Mouse (Mus musculus): ENCODE results near the gene Agtrap. TPM values are rescaled to one million over a fixed set of nuclear protein-coding genes. Genes with fewer than 3 reads are reported as not detected.
A peak's percentile ranks its signal among the peaks of the same experiment; 100 is the strongest.

Agtrap gene
- total and polyA plus RNA-seq, 2 experiments from 2014 or later: 6.6 to 8.6 TPM

DNA sequence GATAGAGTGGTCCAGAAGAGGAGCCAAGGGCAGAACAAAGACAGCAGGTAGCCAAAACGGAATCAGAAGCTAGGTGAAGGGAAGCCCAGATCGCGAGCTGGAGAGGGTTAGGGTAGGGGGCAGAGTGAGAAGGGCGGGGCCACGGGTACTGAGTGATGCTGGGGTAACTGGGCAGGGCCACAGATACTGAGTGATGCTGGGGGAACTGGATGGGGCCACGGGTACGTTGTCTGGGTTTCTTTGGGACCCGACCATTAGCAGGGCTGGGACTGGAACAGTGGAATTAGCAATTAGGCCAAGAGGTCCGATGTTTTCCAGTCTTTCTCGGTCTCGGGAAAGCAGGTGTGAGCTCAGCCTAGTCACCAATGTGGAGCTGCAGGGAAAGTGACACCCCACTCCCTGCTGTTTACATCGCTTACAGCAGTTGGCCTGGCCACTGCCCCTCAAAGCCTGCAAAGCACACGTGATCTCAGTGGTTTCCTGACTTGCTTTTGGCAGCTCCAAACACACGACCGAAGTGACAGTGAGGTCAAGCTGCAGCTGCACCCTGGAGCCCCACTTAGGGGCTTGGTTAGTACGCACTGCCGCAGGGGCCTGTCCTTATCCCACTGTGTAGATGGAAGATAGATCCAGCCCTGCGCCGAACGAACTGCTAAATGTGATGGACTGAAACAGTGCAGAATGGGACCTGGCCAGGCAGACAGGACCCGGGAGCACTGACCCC, 4.5 kb downstream of the Agtrap start:
- no peak for TF ChIP-seq CTCF (IDR thresholded peaks at IDR 0.05)
- H3K27ac ChIP-seq (ENCODE audit: low read depth, low read length): no peak overlapping the region
- no peak for DNase-seq (ENCODE audit: low spot score)
- H3K4me1 ChIP-seq (ENCODE audit: insufficient read depth, low read length): peaks cover 7% of the 10 kb centered on the region; the same call in 1 of the 2 replicates
- no peak overlapping the region for H3K4me2 ChIP-seq (ENCODE audit: low read depth, low read length, poor library complexity, severe bottlenecking)
- no peak overlapping the region for H3K4me3 ChIP-seq (ENCODE audit: low read depth, low read length)
- 72% methylated on average over 21 of the region's 21 CpGs for WGBS
- ATAC-seq (ENCODE audit: low FRiP score): no peak
- H3K9ac ChIP-seq (replicated peaks; ENCODE audit: low read length, poor library complexity, severe bottlenecking): no peak overlapping the region
- no peaks in the 10 kb centered on the region for H3K36me3 ChIP-seq (ENCODE audit: insufficient read depth, low read length)
- no peaks in the 10 kb centered on the region for H3K27me3 ChIP-seq (ENCODE audit: insufficient read depth, low read length)
- H3K9me3 ChIP-seq (ENCODE audit: low read length): no peaks in the 10 kb centered on the region

DNA sequence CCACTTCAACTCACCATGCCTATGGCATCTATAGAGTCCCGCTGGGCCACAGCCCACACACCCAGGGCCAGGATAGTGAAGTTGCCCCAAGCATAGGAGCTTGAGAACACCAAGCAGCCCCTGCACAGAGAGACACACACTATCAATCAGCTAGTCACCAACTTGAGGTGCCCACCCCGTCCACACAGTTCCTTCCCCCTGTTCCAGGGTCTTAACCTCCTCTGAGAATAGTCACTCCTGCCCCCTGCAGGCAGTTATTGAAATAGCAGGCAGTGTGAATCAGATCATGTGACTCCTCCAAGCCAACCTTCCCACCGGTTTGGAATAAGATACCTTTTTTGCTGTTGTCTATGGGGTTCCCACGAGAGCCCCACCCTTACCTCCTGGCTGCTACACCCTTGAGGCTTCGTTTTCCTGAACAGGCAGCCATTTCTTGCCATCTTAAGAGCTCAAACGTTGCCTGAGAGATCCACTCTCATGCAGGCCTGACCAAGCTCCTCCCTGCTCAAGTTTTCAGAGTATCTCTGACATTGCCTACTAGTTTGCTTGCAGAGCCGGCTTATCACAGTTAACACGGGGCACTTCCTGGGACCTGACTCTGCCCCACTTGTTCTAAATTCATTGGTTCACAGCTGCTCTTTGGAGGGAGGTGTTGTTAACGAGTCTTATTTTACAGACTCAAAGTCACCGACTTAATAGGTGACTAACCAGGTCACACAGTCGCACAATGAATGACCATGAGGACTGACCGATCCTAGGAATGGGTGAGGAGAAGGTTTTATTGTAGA, 5.4 kb downstream of the Agtrap start:
- ATAC-seq (ENCODE audit: low FRiP score) (0 out of 2 replicates have a peak, but pooled peaks have one; percentile 32), DNase-seq (ENCODE audit: low spot score) (peak; percentile 61)
- Histone ChIP-seq H3K4me3 (ENCODE audit: low read depth, low read length) (no peak overlapping the region), H3K4me2 (ENCODE audit: low read depth, low read length, poor library complexity, severe bottlenecking) (no peak overlapping the region), H3K9ac (replicated peaks; ENCODE audit: low read length, poor library complexity, severe bottlenecking) (no peak overlapping the region), H3K4me1 (ENCODE audit: insufficient read depth, low read length) (0 out of 2 replicates have a peak, but pooled peaks cover 3% of the 10 kb centered on the region), H3K36me3 (ENCODE audit: insufficient read depth, low read length) (no peaks in the 10 kb centered on the region), H3K27ac (ENCODE audit: low read depth, low read length) (no peak overlapping the region), H3K27me3 (ENCODE audit: insufficient read depth, low read length) (no peaks in the 10 kb centered on the region), H3K9me3 (ENCODE audit: low read length) (no peaks in the 10 kb centered on the region)
- TF ChIP-seq CTCF (IDR thresholded peaks at IDR 0.05): peak; percentile 75
- 58% methylated on average over 12 of the region's 12 CpGs for WGBS

DNA sequence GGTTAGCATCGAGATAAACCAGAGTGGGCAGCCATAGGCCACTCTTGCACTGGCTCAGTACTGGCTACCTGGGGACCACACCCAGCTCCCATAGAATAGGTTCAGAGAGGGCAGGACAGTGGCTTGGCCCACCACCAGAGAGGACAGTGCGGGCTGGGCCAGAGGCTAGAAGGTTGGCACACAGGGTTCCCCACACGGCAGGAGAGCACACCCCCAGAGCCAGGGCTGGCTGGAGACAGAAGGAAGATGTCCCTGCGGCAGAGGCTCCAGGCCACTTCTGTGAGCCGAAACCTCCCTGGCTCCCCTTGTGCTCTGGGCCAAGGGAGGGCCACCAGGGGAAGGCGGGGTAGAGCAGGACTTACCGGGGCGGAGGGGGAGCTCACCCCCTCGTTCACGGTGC, 6.6 kb downstream of the Agtrap start:
- no peak overlapping the region for H3K9ac ChIP-seq (replicated peaks; ENCODE audit: low read length, poor library complexity, severe bottlenecking)
- DNase-seq (ENCODE audit: low spot score): no peak
- no peak overlapping the region for H3K4me2 ChIP-seq (ENCODE audit: low read depth, low read length, poor library complexity, severe bottlenecking)
- no peak overlapping the region for H3K4me3 ChIP-seq (ENCODE audit: low read depth, low read length)
- no peak for TF ChIP-seq CTCF (IDR thresholded peaks at IDR 0.05)
- no peaks in the 10 kb centered on the region for H3K27me3 ChIP-seq (ENCODE audit: insufficient read depth, low read length)
- ATAC-seq (ENCODE audit: low FRiP score): no peak
- 93% methylated on average over 10 of the region's 10 CpGs for WGBS
- no peaks in the 10 kb centered on the region for H3K36me3 ChIP-seq (ENCODE audit: insufficient read depth, low read length)
- no peaks in the 10 kb centered on the region for H3K4me1 ChIP-seq (ENCODE audit: insufficient read depth, low read length)
- H3K9me3 ChIP-seq (ENCODE audit: low read length): no peaks in the 10 kb centered on the region
- no peak overlapping the region for H3K27ac ChIP-seq (ENCODE audit: low read depth, low read length)

DNA sequence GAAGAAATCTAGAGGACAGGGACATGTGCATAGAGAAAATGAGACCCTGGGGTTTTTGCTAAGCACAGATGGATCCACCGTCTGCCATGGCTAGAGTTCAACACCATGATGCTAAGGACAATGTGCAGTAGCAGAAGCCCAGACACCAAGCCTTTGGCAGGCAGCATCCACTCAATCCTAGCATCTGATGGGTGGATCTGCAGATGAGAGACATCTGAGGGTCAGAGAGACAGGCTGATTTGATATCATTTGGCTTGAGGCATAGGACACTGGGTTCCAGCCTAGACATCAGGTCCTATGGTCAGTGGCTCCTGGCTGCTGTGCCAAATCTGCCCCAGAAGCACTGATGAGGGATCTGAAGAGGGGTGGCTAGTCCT, 7.2 kb downstream of the Agtrap start:
- H3K4me2 ChIP-seq (ENCODE audit: low read depth, low read length, poor library complexity, severe bottlenecking): no peak overlapping the region
- DNase-seq (ENCODE audit: low spot score) (peak; percentile 32), ATAC-seq (ENCODE audit: low FRiP score) (no peak)
- no peak overlapping the region for H3K9ac ChIP-seq (replicated peaks; ENCODE audit: low read length, poor library complexity, severe bottlenecking)
- H3K27ac ChIP-seq (ENCODE audit: low read depth, low read length): no peak overlapping the region
- H3K27me3 ChIP-seq (ENCODE audit: insufficient read depth, low read length): no peaks in the 10 kb centered on the region
- H3K9me3 ChIP-seq (ENCODE audit: low read length): no peaks in the 10 kb centered on the region
- 96% methylated on average over 1 of the region's 1 CpGs for WGBS
- no peak overlapping the region for H3K4me3 ChIP-seq (ENCODE audit: low read depth, low read length)
- H3K4me1 ChIP-seq (ENCODE audit: insufficient read depth, low read length): no peaks in the 10 kb centered on the region
- H3K36me3 ChIP-seq (ENCODE audit: insufficient read depth, low read length): no peaks in the 10 kb centered on the region
- TF ChIP-seq CTCF (IDR thresholded peaks at IDR 0.05): no peak

DNA sequence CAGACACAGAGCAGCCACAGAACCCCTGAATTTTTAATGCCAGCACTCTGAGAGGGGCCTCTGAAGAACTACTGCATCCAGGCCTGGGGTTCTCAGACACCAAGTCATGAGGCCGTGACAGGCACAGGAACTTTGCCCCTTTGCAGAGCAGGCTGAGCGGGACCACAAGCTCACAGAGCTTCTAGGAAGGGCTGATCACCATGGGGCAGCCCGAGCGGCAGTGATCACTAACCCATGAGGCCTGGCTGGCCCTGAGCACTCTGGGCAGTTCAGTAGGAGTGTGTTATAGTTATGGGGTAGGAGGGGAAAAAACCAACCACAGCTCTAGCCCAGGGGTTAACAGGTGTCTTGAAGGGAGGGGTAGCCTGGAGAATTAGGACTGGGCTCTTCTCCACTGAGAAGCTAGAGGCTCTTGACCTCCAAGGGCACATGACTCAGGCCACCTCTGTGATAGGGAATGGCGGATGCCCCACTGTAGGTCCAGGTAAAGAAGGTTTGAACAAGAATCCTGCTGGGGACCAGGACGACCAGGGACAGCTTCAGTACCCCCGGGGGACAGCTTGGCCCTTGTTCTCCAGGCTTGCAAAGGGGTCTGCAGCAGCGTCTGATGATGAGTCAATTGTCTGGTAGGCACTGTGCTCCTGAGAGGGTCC, 7.8 kb downstream of the Agtrap start:
- Histone ChIP-seq H3K36me3 (ENCODE audit: insufficient read depth, low read length) (no peaks in the 10 kb centered on the region), H3K27me3 (ENCODE audit: insufficient read depth, low read length) (no peaks in the 10 kb centered on the region), H3K9me3 (ENCODE audit: low read length) (no peaks in the 10 kb centered on the region), H3K4me3 (ENCODE audit: low read depth, low read length) (no peak overlapping the region), H3K9ac (replicated peaks; ENCODE audit: low read length, poor library complexity, severe bottlenecking) (no peak overlapping the region), H3K27ac (ENCODE audit: low read depth, low read length) (no peak overlapping the region), H3K4me2 (ENCODE audit: low read depth, low read length, poor library complexity, severe bottlenecking) (no peak overlapping the region), H3K4me1 (ENCODE audit: insufficient read depth, low read length) (no peaks in the 10 kb centered on the region)
- ATAC-seq (ENCODE audit: low FRiP score) (no peak), DNase-seq (ENCODE audit: low spot score) (no peak)
- no peak for TF ChIP-seq CTCF (IDR thresholded peaks at IDR 0.05)
- 88% methylated on average over 8 of the region's 8 CpGs for WGBS

DNA sequence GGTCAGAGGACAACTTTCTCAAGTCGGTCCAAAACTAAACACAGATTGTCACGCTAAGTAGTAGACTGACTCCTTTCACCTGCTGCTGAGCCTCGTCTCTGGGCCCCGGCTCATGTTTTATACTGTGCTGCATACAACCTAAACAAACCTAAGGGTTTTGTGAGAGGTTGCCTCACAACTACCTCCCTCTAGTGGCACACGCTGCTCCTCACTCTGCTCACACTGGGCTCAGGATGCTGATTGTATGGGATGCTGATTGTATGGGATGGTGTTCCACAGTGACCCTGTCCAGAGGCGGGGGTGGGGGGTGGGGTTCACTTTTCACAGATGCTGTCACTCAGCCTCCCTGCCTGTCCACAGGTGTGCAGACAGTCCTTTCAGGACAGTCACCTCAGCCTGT, 8.6 kb downstream of the Agtrap start:
- no peak for DNase-seq (ENCODE audit: low spot score)
- no peaks in the 10 kb centered on the region for H3K27me3 ChIP-seq (ENCODE audit: insufficient read depth, low read length)
- 68% methylated on average over 6 of the region's 6 CpGs for WGBS
- TF ChIP-seq CTCF (IDR thresholded peaks at IDR 0.05): peak; percentile 60
- H3K4me2 ChIP-seq (ENCODE audit: low read depth, low read length, poor library complexity, severe bottlenecking): no peak overlapping the region
- no peaks in the 10 kb centered on the region for H3K4me1 ChIP-seq (ENCODE audit: insufficient read depth, low read length)
- H3K9ac ChIP-seq (replicated peaks; ENCODE audit: low read length, poor library complexity, severe bottlenecking): no peak overlapping the region
- H3K27ac ChIP-seq (ENCODE audit: low read depth, low read length): no peak overlapping the region
- no peaks in the 10 kb centered on the region for H3K9me3 ChIP-seq (ENCODE audit: low read length)
- no peak for ATAC-seq (ENCODE audit: low FRiP score)
- no peaks in the 10 kb centered on the region for H3K36me3 ChIP-seq (ENCODE audit: insufficient read depth, low read length)
- H3K4me3 ChIP-seq (ENCODE audit: low read depth, low read length): no peak overlapping the region
